Mouse (Mus musculus): ENCODE data around the gene Adamts9. TPM values are rescaled to one million over a fixed set of nuclear protein-coding genes. Genes with fewer than 3 reads are reported as not detected.

The Adamts9 gene
- polyA plus RNA-seq, 1 experiment from 2014 or later = 1.1 TPM

- Histone ChIP-seq H3K4me3 (ENCODE audit: low read depth, low read length) (no peak overlapping the region), H3K9ac (ENCODE audit: low read length) (no peak overlapping the region), H3K9me3 (ENCODE audit: control insufficient read depth, low read length) (no peaks in the 10 kb centered on the region), H3K4me1 (ENCODE audit: control insufficient read depth, insufficient read depth, low read length) (peaks cover 4% of the 10 kb centered on the region; the same call in 1 of the 2 replicates), H3K36me3 (ENCODE audit: control insufficient read depth, insufficient read depth, low read length) (no peaks in the 10 kb centered on the region), H3K4me2 (no peak overlapping the region), H3K27me3 (ENCODE audit: control insufficient read depth, insufficient read depth, low read length) (no peaks in the 10 kb centered on the region), H3K27ac (ENCODE audit: low read depth, low read length) (no peak overlapping the region)
- ATAC-seq (ENCODE audit: low FRiP score) (no peak), DNase-seq (ENCODE audit: low spot score, missing footprints) (peak; percentile 76)
- 81% methylated on average over 5 of the region's 5 CpGs for WGBS
These were observed 116.7 kb downstream of the Adamts9 start for GRCm38 (mm10) chr6:92826561-92826960.

GRCm38 (mm10) chr6:92823991-92824390 is 119.3 kb downstream of the Adamts9 start:
- DNase-seq (ENCODE audit: low spot score, missing footprints) (peak; percentile 84), ATAC-seq (ENCODE audit: low FRiP score) (no peak)
- Histone ChIP-seq H3K9me3 (ENCODE audit: control insufficient read depth, low read length) (no peaks in the 10 kb centered on the region), H3K4me1 (ENCODE audit: control insufficient read depth, insufficient read depth, low read length) (0 out of 2 replicates have a peak, but pooled peaks cover 2% of the 10 kb centered on the region), H3K9ac (ENCODE audit: low read length) (no peak overlapping the region), H3K36me3 (ENCODE audit: control insufficient read depth, insufficient read depth, low read length) (no peaks in the 10 kb centered on the region), H3K4me3 (ENCODE audit: low read depth, low read length) (no peak overlapping the region), H3K4me2 (no peak overlapping the region), H3K27me3 (ENCODE audit: control insufficient read depth, insufficient read depth, low read length) (no peaks in the 10 kb centered on the region), H3K27ac (ENCODE audit: low read depth, low read length) (no peak overlapping the region)
- WGBS = 46% methylated on average over 7 of the region's 7 CpGs

- Histone ChIP-seq H3K4me1 (ENCODE audit: control insufficient read depth, insufficient read depth, low read length) (0 out of 2 replicates have a peak, but pooled peaks cover 2% of the 10 kb centered on the region), H3K27ac (ENCODE audit: low read depth, low read length) (no peak overlapping the region)
- 29% methylated on average over 6 of the region's 6 CpGs for WGBS
These were observed 121.3 kb downstream of the Adamts9 start for GRCm38 (mm10) chr6:92822006-92822405.

GRCm38 (mm10) chr6:92821606-92822005 is 121.7 kb downstream of the Adamts9 start:
- Histone ChIP-seq H3K27ac (ENCODE audit: low read depth, low read length) (no peak overlapping the region), H3K4me3 (ENCODE audit: low read depth, low read length) (no peak overlapping the region), H3K4me2 (no peak overlapping the region), H3K27me3 (ENCODE audit: control insufficient read depth, insufficient read depth, low read length) (no peaks in the 10 kb centered on the region), H3K9me3 (ENCODE audit: control insufficient read depth, low read length) (no peaks in the 10 kb centered on the region), H3K36me3 (ENCODE audit: control insufficient read depth, insufficient read depth, low read length) (no peaks in the 10 kb centered on the region), H3K4me1 (ENCODE audit: control insufficient read depth, insufficient read depth, low read length) (peaks cover 4% of the 10 kb centered on the region; the same call in 1 of the 2 replicates), H3K9ac (ENCODE audit: low read length) (no peak overlapping the region)
- ATAC-seq (ENCODE audit: low FRiP score) = no peak
- 21% methylated on average over 5 of the region's 5 CpGs for WGBS
- no peak for DNase-seq (ENCODE audit: low spot score, missing footprints)

More at GRCm38 (mm10) chr6:92822006-92822405, 121.3 kb downstream of the Adamts9 start:
- no peak overlapping the region for H3K4me3 ChIP-seq (ENCODE audit: low read depth, low read length)
- H3K9ac ChIP-seq (ENCODE audit: low read length) = no peak overlapping the region
- peak; percentile 70 for DNase-seq (ENCODE audit: low spot score, missing footprints)
- no peak overlapping the region for H3K4me2 ChIP-seq
- H3K27me3 ChIP-seq (ENCODE audit: control insufficient read depth, insufficient read depth, low read length) = no peaks in the 10 kb centered on the region
- no peaks in the 10 kb centered on the region for H3K9me3 ChIP-seq (ENCODE audit: control insufficient read depth, low read length)
- H3K36me3 ChIP-seq (ENCODE audit: control insufficient read depth, insufficient read depth, low read length) = no peaks in the 10 kb centered on the region
- ATAC-seq (ENCODE audit: low FRiP score) = no peak

- ATAC-seq (ENCODE audit: low FRiP score) (no peak), DNase-seq (ENCODE audit: low spot score, missing footprints) (peak; percentile 85)
- H3K36me3 ChIP-seq (ENCODE audit: control insufficient read depth, insufficient read depth, low read length) = no peaks in the 10 kb centered on the region
- H3K9me3 ChIP-seq (ENCODE audit: control insufficient read depth, low read length) = no peaks in the 10 kb centered on the region
- 19% methylated on average over 8 of the region's 8 CpGs for WGBS
- no peak overlapping the region for H3K4me3 ChIP-seq (ENCODE audit: low read depth, low read length)
- peaks cover 6% of the 10 kb centered on the region; the same call in 1 of the 2 replicates for H3K4me1 ChIP-seq (ENCODE audit: control insufficient read depth, insufficient read depth, low read length)
- no peak overlapping the region for H3K27ac ChIP-seq (ENCODE audit: low read depth, low read length)
- H3K9ac ChIP-seq (ENCODE audit: low read length) = no peak overlapping the region
- H3K4me2 ChIP-seq = no peak overlapping the region
- no peaks in the 10 kb centered on the region for H3K27me3 ChIP-seq (ENCODE audit: control insufficient read depth, insufficient read depth, low read length)
These were observed 125.6 kb downstream of the Adamts9 start for GRCm38 (mm10) chr6:92817661-92818060.

- 7% methylated on average over 8 of the region's 8 CpGs for WGBS
These were observed 127.0 kb downstream of the Adamts9 start, which contains the start of gene A730049H05Rik for GRCm38 (mm10) chr6:92816311-92816751. Gene A730049H05Rik, plus strand, starts transcription at chr6:92816478.

GRCm38 (mm10) chr6:92812702-92813370 is 130.5 kb downstream of the Adamts9 start:
- Histone ChIP-seq H3K4me3 (ENCODE audit: low read depth, low read length) (no peak overlapping the region), H3K27ac (ENCODE audit: low read depth, low read length) (no peak overlapping the region), H3K9ac (ENCODE audit: low read length) (no peak overlapping the region), H3K36me3 (ENCODE audit: control insufficient read depth, insufficient read depth, low read length) (no peaks in the 10 kb centered on the region), H3K9me3 (ENCODE audit: control insufficient read depth, low read length) (no peaks in the 10 kb centered on the region), H3K4me2 (no peak overlapping the region), H3K27me3 (ENCODE audit: control insufficient read depth, insufficient read depth, low read length) (no peaks in the 10 kb centered on the region), H3K4me1 (ENCODE audit: control insufficient read depth, insufficient read depth, low read length) (peaks cover 5% of the 10 kb centered on the region; the same call in 1 of the 2 replicates)
- ATAC-seq (ENCODE audit: low FRiP score) = no peak
- DNase-seq (ENCODE audit: low spot score, missing footprints) = peak; percentile 75
- 67% methylated on average over 2 of the region's 2 CpGs for whole genome bisulfite sequencing

More at GRCm38 (mm10) chr6:92816311-92816751, 127.0 kb downstream of the Adamts9 start, which contains the start of gene A730049H05Rik:
- ATAC-seq (ENCODE audit: low FRiP score) (peak; percentile 35; the same call in 1 of the 2 replicates), DNase-seq (ENCODE audit: low spot score, missing footprints) (peak; percentile 89)
- H3K27me3 ChIP-seq (ENCODE audit: control insufficient read depth, insufficient read depth, low read length) = no peaks in the 10 kb centered on the region
- H3K4me2 ChIP-seq = peak within 1 kb of the TSS; percentile 0; the same call in 1 of the 2 replicates
- H3K4me1 ChIP-seq (ENCODE audit: control insufficient read depth, insufficient read depth, low read length) = peaks cover 5% of the 10 kb centered on the region; the same call in 1 of the 2 replicates
- H3K36me3 ChIP-seq (ENCODE audit: control insufficient read depth, insufficient read depth, low read length) = no peaks in the 10 kb centered on the region
- H3K4me3 ChIP-seq (ENCODE audit: low read depth, low read length) = no peak within 1 kb of the TSS
- no peak within 1 kb of the TSS for H3K9ac ChIP-seq (ENCODE audit: low read length)
- H3K9me3 ChIP-seq (ENCODE audit: control insufficient read depth, low read length) = no peaks in the 10 kb centered on the region
- no peak within 1 kb of the TSS for H3K27ac ChIP-seq (ENCODE audit: low read depth, low read length)

GRCm38 (mm10) chr6:92811566-92811965 is 131.7 kb downstream of the Adamts9 start:
- no peaks in the 10 kb centered on the region for H3K9me3 ChIP-seq (ENCODE audit: control insufficient read depth, low read length)
- ATAC-seq (ENCODE audit: low FRiP score) (no peak), DNase-seq (ENCODE audit: low spot score, missing footprints) (peak; percentile 47)
- H3K36me3 ChIP-seq (ENCODE audit: control insufficient read depth, insufficient read depth, low read length) = no peaks in the 10 kb centered on the region
- H3K9ac ChIP-seq (ENCODE audit: low read length) = no peak overlapping the region
- no peaks in the 10 kb centered on the region for H3K27me3 ChIP-seq (ENCODE audit: control insufficient read depth, insufficient read depth, low read length)
- H3K27ac ChIP-seq (ENCODE audit: low read depth, low read length) = no peak overlapping the region
- H3K4me2 ChIP-seq = no peak overlapping the region
- H3K4me3 ChIP-seq (ENCODE audit: low read depth, low read length) = no peak overlapping the region
- peaks cover 2% of the 10 kb centered on the region; the same call in 1 of the 2 replicates for H3K4me1 ChIP-seq (ENCODE audit: control insufficient read depth, insufficient read depth, low read length)

GRCm38 (mm10) chr6:92810628-92811027 is 132.7 kb downstream of the Adamts9 start:
- H3K9ac ChIP-seq (ENCODE audit: low read length) = no peak overlapping the region
- DNase-seq (ENCODE audit: low spot score, missing footprints) (no peak), ATAC-seq (ENCODE audit: low FRiP score) (no peak)
- no peaks in the 10 kb centered on the region for H3K36me3 ChIP-seq (ENCODE audit: control insufficient read depth, insufficient read depth, low read length)
- H3K4me3 ChIP-seq (ENCODE audit: low read depth, low read length) = no peak overlapping the region
- H3K4me2 ChIP-seq = no peak overlapping the region
- H3K9me3 ChIP-seq (ENCODE audit: control insufficient read depth, low read length) = no peaks in the 10 kb centered on the region
- no peak overlapping the region for H3K27ac ChIP-seq (ENCODE audit: low read depth, low read length)
- no peaks in the 10 kb centered on the region for H3K27me3 ChIP-seq (ENCODE audit: control insufficient read depth, insufficient read depth, low read length)
- no peaks in the 10 kb centered on the region for H3K4me1 ChIP-seq (ENCODE audit: control insufficient read depth, insufficient read depth, low read length)
- 88% methylated on average over 2 of the region's 2 CpGs for whole genome bisulfite sequencing
